Mouse (Mus musculus): Measurements from ENCODE around the gene Slc27a2.

DNA sequence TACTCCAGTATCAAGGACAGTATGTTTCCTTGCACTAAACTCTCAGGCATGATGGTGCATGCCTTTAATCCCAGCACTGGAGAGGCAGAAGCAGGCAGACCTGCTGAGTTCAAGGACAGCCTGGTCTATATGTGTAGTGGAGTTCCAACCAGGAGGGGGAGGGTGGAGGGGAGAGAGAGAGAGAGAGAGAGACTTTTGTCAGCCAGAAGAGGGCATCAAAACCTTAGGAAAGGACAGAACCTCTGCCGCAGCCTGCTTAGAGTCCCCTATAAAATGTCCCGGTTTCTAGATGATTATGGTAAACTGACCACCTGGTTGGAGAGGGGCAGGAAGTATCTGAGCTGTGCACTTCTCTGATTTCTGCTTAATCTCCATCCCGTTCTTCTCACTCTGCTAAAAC, 46.8 kb downstream of the Slc27a2 start:
- TF ChIP-seq GATA1 (IDR thresholded peaks at IDR 0.05; ENCODE audit: borderline replicate concordance, low read length) (no peak), CTCF (IDR thresholded peaks at IDR 0.05; ENCODE audit: low read depth, low read length) (no peak), POLR2AphosphoS5 (IDR thresholded peaks at IDR 0.05; ENCODE audit: insufficient replicate concordance, low read depth, low read length) (no peak), GATA2 (IDR thresholded peaks at IDR 0.05; ENCODE audit: borderline replicate concordance, low read depth, low read length) (no peak)

Measured in G1E (cell line).